Mouse (Mus musculus) CD4-positive helper T cell, adult 2 months (primary cell): ENCODE results near the gene Fam174b.

Source experiments
- DNase-seq: peaks from one replicate; pipeline ENCODE4 v3.0.0-alpha.2; 2012; ENCODE audit warnings: low read depth, missing footprints, low spot score

The Fam174b gene

GRCm38 (mm10) chr7:73813887-73814286, 73.8 kb downstream of the Fam174b start:
- DNase-seq = no peak

DNA sequence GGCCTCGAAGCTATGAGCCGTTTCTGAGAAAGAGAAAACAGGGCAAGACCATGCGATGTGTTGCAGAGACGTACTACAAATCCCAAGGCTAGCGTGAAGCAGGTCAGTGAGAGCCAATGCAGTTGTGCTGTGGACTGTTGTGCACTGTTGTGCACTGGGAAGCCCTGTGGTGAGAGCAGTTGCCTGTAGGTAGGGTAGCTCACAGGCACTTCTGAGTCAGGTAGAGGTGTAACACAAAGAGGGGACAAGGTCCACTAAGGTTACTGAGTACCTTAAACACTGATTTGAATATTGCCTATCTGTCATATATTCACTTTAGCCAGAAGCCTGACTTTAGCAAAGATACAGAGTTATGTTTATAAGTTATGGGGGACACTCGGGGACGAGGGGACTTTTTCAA, 74.4 kb downstream of the Fam174b start:
- DNase-seq = no peak

DNA sequence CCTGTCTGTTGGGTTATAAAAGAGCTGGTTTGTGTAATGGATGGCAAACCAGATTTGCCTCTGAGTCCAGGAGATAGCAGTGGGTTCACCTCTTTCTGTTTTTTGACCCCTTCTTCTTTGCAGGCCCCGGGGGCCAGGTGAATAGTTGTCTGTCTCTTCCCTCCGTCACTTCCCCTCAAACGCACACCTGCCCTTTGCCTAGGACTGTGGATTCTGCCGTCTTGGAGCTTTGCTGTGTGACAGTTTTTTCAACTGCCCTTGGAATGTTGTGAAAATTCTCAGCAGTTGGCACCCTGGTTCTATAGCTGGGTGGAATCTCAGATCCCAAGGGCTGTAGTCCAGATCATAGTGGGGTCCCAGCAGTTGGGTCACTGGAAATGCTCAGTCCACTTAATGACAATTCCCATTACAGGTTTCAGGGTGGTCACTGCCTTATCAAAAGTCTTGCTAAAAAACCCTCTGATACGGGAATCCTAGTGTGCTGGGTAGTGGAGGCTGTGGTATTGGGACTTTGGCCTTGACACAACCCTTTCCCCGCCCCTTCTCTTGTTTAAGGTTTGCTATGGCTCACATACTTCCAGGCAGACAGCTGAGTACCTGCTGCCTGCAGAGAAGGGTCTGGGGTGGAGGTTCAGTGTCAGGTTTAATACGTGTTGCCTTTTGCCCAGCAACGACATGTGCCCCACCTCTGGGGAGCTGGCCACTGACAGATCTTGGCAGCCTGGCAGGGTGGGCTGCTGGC, 76.3 kb downstream of the Fam174b start:
- no peak for DNase-seq

GRCm38 (mm10) chr7:73819366-73819765, 79.3 kb downstream of the Fam174b start:
- DNase-seq = no peak
